Mouse (Mus musculus): Measurements from ENCODE around the gene Gpc1. TPM values are rescaled to one million over a fixed set of nuclear protein-coding genes. Genes with fewer than 3 reads are reported as not detected.

The Gpc1 gene
- total and polyA plus RNA-seq, 2 experiments from 2014 or later = 53.9 to 201 TPM

DNA sequence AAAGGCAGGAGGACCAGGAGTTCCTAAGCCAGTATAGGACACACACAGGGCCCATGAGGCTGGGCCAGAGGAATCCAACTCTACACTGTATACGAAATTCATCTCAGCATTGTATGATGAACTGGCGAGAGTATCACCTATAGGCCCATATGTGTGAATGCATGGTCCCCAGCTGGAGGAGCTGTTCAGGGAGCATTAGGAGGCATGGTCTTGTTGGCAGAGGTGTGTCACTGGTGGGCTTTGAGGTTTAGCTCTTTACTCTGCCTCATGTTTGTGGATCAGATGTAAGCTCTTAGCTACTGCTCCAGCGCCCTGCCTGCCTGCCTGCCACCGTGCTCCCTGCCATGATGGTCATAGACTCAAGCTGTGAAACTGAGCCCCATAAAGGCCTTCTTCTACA lies 31.8 kb downstream of the Gpc1 start:
- 77% methylated on average over 4 of the region's 4 CpGs for WGBS
- TF ChIP-seq CTCF (IDR thresholded peaks at IDR 0.05; ENCODE audit: low read depth) (no peak), EP300 (IDR thresholded peaks at IDR 0.05; ENCODE audit: low read depth) (no peak)
- Histone ChIP-seq H3K27me3 (ENCODE audit: control insufficient read depth, insufficient read depth, low read length) (no peaks in the 10 kb centered on the region; the same call in 1 of the 2 replicates), H3K4me3 (ENCODE audit: low read depth, low read length) (no peak overlapping the region), H3K4me2 (ENCODE audit: low read depth, low read length) (no peak overlapping the region), H3K27ac (ENCODE audit: low read depth) (no peak overlapping the region), H3K36me3 (replicated peaks; ENCODE audit: control insufficient read depth, insufficient read depth, low read length) (peaks cover 16% of the 10 kb centered on the region), H3K9ac (replicated peaks; ENCODE audit: low read depth, low read length) (no peak overlapping the region), H3K4me1 (ENCODE audit: control insufficient read depth, insufficient read depth) (no peaks in the 10 kb centered on the region), H3K9me3 (replicated peaks; ENCODE audit: control insufficient read depth, low read length) (no peaks in the 10 kb centered on the region)
- no peak for DNase-seq (ENCODE audit: low spot score)
- ATAC-seq (ENCODE audit: insufficient read depth, low read depth) = no peak

DNA sequence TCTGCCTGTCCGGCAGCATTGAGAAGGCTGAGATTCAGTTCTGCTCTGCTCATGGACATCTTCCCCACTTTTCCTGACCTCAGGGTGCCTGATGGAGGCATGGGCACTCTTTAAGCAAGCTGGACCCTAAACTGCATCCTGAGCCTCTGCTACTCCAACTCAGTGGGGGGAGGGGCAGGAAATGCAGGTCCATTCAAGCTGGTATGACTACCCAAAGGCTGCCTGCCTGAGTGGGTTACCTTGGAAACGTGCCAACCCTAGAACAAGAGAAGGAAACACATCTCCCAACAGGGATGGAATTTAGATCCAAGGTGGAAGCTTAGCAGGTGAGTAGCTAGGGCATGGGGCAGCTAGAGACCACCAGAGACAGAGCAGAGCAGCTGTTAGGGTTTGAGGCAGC lies 34.7 kb downstream of the Gpc1 start:
- H3K4me1 ChIP-seq (ENCODE audit: control insufficient read depth, insufficient read depth) = no peaks in the 10 kb centered on the region
- WGBS = 61% methylated on average over 2 of the region's 2 CpGs
- DNase-seq (ENCODE audit: low spot score) (no peak), ATAC-seq (ENCODE audit: insufficient read depth, low read depth) (no peak)
- H3K4me2 ChIP-seq (ENCODE audit: low read depth, low read length) = no peak overlapping the region
- H3K4me3 ChIP-seq (ENCODE audit: low read depth, low read length) = no peak overlapping the region
- H3K9me3 ChIP-seq (replicated peaks; ENCODE audit: control insufficient read depth, low read length) = no peaks in the 10 kb centered on the region
- TF ChIP-seq CTCF (IDR thresholded peaks at IDR 0.05; ENCODE audit: low read depth) (no peak), EP300 (IDR thresholded peaks at IDR 0.05; ENCODE audit: low read depth) (no peak)
- H3K36me3 ChIP-seq (replicated peaks; ENCODE audit: control insufficient read depth, insufficient read depth, low read length) = no peaks in the 10 kb centered on the region
- no peak overlapping the region for H3K27ac ChIP-seq (ENCODE audit: low read depth)
- H3K9ac ChIP-seq (replicated peaks; ENCODE audit: low read depth, low read length) = no peak overlapping the region
- no peaks in the 10 kb centered on the region; the same call in 1 of the 2 replicates for H3K27me3 ChIP-seq (ENCODE audit: control insufficient read depth, insufficient read depth, low read length)

DNA sequence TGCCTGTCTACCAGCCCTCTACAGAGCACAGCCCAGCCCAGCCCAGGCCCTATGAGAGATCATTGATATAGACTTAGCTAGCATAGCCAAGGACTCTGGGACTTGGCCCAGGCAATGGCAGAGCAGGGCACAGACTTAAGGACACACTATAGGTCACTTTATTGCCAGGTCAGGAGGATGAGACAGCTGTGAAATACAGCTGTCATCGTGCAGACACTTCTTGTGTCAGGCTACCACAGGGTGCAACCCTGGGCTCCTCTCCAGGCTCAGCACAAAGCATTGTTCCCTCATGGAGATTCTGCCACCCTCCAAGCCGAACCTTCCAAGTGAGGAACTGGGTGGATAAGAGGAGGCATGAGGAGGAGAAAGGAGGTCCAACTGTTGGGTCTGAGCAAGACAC lies 38.5 kb downstream of the Gpc1 start:
- Histone ChIP-seq H3K4me2 (ENCODE audit: low read depth, low read length) (no peak overlapping the region), H3K4me1 (ENCODE audit: control insufficient read depth, insufficient read depth) (no peaks in the 10 kb centered on the region), H3K36me3 (replicated peaks; ENCODE audit: control insufficient read depth, insufficient read depth, low read length) (no peaks in the 10 kb centered on the region), H3K27ac (ENCODE audit: low read depth) (no peak overlapping the region), H3K4me3 (ENCODE audit: low read depth, low read length) (no peak overlapping the region), H3K9ac (replicated peaks; ENCODE audit: low read depth, low read length) (no peak overlapping the region), H3K9me3 (replicated peaks; ENCODE audit: control insufficient read depth, low read length) (no peaks in the 10 kb centered on the region), H3K27me3 (ENCODE audit: control insufficient read depth, insufficient read depth, low read length) (no peaks in the 10 kb centered on the region; the same call in 1 of the 2 replicates)
- no peak for ATAC-seq (ENCODE audit: insufficient read depth, low read depth)
- DNase-seq (ENCODE audit: low spot score) = no peak
- WGBS = 84% methylated on average over 2 of the region's 2 CpGs
- no peak for TF ChIP-seq EP300 (IDR thresholded peaks at IDR 0.05; ENCODE audit: low read depth)
- TF ChIP-seq CTCF (IDR thresholded peaks at IDR 0.05; ENCODE audit: low read depth) = no peak

DNA sequence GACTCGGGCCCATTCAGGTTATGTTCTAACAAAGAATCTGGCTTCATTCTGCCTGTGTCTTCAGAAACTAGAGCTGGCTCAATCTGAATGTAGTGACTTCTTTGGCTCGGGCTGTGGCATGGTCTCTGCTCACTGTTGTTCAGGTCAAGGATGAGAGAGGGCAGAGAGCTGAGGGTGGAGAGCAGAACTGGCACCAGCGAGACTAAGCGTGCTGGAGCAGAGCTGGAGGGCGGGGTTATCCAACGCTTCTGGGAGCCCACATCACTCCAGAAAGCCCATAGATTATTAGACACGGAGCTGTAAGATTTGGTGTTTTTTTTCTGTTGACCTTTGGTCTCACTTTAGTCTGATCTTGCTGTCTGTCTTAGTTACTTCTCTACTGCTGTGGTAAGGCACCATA lies 41.2 kb downstream of the Gpc1 start:
- H3K36me3 ChIP-seq (replicated peaks; ENCODE audit: control insufficient read depth, insufficient read depth, low read length) = no peaks in the 10 kb centered on the region
- H3K27me3 ChIP-seq (ENCODE audit: control insufficient read depth, insufficient read depth, low read length) = no peaks in the 10 kb centered on the region
- H3K4me3 ChIP-seq (ENCODE audit: low read depth, low read length) = no peak overlapping the region
- no peaks in the 10 kb centered on the region for H3K9me3 ChIP-seq (replicated peaks; ENCODE audit: control insufficient read depth, low read length)
- no peak for ATAC-seq (ENCODE audit: insufficient read depth, low read depth)
- H3K27ac ChIP-seq (ENCODE audit: low read depth) = no peak overlapping the region
- no peak for TF ChIP-seq EP300 (IDR thresholded peaks at IDR 0.05; ENCODE audit: low read depth)
- no peak for TF ChIP-seq CTCF (IDR thresholded peaks at IDR 0.05; ENCODE audit: low read depth)
- no peaks in the 10 kb centered on the region for H3K4me1 ChIP-seq (ENCODE audit: control insufficient read depth, insufficient read depth)
- WGBS = 76% methylated on average over 7 of the region's 7 CpGs
- H3K4me2 ChIP-seq (ENCODE audit: low read depth, low read length) = no peak overlapping the region
- no peak for DNase-seq (ENCODE audit: low spot score)
- H3K9ac ChIP-seq (replicated peaks; ENCODE audit: low read depth, low read length) = no peak overlapping the region

DNA sequence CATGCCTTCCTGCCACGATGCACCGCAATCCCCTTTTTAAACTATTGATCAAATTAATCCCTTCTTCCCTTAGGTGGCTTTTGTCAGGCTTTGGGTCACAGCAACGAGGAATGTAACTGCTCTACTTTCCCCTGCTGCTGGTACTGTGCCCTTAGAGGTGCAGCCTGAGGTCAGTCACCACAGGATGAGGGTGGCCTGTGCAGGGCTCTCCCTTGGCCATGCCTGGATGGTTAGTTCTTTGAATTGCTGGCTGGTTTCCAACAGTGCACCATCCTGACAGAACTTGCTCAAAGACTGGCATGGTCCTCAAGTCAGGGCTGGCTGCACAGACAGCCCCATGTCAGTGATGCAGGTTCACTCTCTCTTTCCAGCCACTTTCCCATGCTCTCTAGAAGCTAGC lies 42.6 kb downstream of the Gpc1 start:
- Histone ChIP-seq H3K4me3 (ENCODE audit: low read depth, low read length) (no peak overlapping the region), H3K9ac (replicated peaks; ENCODE audit: low read depth, low read length) (no peak overlapping the region), H3K36me3 (replicated peaks; ENCODE audit: control insufficient read depth, insufficient read depth, low read length) (no peaks in the 10 kb centered on the region), H3K9me3 (replicated peaks; ENCODE audit: control insufficient read depth, low read length) (no peaks in the 10 kb centered on the region), H3K4me2 (ENCODE audit: low read depth, low read length) (no peak overlapping the region), H3K27me3 (ENCODE audit: control insufficient read depth, insufficient read depth, low read length) (no peaks in the 10 kb centered on the region), H3K4me1 (ENCODE audit: control insufficient read depth, insufficient read depth) (no peaks in the 10 kb centered on the region), H3K27ac (ENCODE audit: low read depth) (no peak overlapping the region)
- TF ChIP-seq CTCF (IDR thresholded peaks at IDR 0.05; ENCODE audit: low read depth) = no peak
- no peak for TF ChIP-seq EP300 (IDR thresholded peaks at IDR 0.05; ENCODE audit: low read depth)
- ATAC-seq (ENCODE audit: insufficient read depth, low read depth) (no peak), DNase-seq (ENCODE audit: low spot score) (no peak)
- WGBS = 76% methylated on average over 3 of the region's 3 CpGs

DNA sequence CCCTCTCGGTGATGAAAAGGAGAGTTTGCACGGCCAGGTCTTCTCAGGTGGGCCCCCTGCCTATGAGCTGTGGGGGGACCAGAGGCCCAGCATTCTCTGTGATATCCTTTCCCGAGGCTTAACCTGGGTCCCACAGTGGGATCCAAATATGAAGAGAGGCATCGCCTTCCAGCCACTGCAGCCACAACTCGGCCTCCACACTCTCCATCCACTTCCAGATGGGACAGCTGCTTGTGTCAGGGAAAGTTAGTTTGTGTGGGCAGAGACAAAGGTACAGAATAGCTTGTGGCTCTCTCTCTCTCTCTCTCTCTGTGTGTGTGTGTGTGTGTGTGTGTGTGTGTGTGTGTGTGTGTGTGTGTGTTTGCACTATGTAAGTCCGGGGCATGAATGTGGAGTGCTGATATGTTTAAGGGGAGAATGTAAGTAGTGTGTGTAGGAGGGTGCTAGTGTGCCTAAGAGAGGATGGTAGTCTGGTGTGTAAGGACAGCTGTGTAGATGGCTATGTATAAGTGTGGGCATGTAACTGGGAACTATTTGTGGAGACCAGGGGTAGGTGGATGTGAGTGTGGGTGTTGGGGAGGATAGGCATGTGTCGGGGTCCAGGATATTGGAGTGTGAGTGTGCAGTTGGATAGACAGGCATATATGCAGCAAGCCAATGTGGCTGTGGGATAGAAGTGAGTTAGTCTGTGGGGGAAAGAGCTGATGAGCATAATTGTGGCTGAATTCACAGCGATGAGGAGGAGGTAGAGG lies 44.1 kb downstream of the Gpc1 start:
- TF ChIP-seq EP300 (IDR thresholded peaks at IDR 0.05; ENCODE audit: low read depth) (no peak), CTCF (IDR thresholded peaks at IDR 0.05; ENCODE audit: low read depth) (no peak)
- Histone ChIP-seq H3K36me3 (replicated peaks; ENCODE audit: control insufficient read depth, insufficient read depth, low read length) (no peaks in the 10 kb centered on the region), H3K4me3 (ENCODE audit: low read depth, low read length) (no peak overlapping the region), H3K4me1 (ENCODE audit: control insufficient read depth, insufficient read depth) (no peaks in the 10 kb centered on the region), H3K27me3 (ENCODE audit: control insufficient read depth, insufficient read depth, low read length) (no peaks in the 10 kb centered on the region), H3K9ac (replicated peaks; ENCODE audit: low read depth, low read length) (no peak overlapping the region), H3K9me3 (replicated peaks; ENCODE audit: control insufficient read depth, low read length) (no peaks in the 10 kb centered on the region), H3K4me2 (ENCODE audit: low read depth, low read length) (no peak overlapping the region), H3K27ac (ENCODE audit: low read depth) (no peak overlapping the region)
- no peak for DNase-seq (ENCODE audit: low spot score)
- ATAC-seq (ENCODE audit: insufficient read depth, low read depth) = no peak
- WGBS = 65% methylated on average over 8 of the region's 8 CpGs
